Mouse (Mus musculus) right cerebral cortex, postnatal 25 days (tissue): ENCODE measurements around the gene St3gal3.

ENCODE experiments used
- DNase-seq: peaks from one replicate; pipeline ENCODE4 v3.0.0; 2022

The St3gal3 gene

DNA sequence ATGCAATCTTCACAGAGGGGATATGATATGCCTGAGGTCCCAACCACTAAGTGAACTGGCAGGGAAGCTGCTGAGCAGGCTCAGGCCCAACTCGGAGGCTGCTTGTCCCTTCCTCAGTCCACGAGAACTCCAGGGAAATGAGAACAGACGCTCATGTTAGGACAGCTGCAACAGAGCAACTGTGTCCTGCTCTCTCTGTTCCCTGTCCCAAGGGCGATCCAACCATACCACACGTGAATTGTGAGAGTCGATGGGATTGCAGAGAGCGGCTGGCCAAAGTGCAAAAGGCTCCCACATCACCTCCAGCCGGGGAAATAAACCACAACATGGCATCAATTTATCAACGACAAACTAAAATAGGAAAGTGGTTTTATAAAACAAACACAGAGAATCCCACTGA is 90.2 kb downstream of the St3gal3 start:
- no peak for DNase-seq

DNA sequence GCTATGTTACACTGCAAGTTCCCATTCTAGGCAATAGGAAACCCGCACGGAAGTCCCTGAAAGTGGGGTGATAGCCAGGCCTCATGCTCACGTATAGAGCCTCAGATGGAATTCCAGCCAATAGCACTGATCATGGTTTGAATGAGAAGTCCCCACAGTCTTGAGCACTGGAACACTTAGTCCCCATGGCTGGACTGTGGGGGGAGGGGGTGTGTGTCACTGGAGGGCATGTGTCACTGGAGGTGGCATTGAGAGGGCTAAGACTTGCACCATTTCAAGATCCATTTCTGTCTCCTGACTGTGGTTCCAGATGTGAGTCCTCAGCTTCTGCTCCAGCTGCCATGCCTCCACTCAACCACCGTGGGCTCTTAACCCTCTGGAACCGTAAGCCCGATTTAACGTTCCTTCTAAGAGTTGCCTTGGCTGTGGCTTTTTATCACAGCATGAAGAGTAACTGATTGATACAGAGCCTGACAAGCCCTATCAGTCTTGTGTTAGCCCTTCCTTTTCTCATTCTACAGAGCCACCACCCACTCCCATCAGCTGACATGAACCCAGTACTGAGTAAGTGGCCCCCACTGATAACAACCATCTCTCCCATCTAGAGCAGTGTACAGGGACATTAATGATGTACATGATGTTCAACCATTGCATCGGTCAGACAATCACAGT is 91.2 kb downstream of the St3gal3 start:
- no peak for DNase-seq

DNA sequence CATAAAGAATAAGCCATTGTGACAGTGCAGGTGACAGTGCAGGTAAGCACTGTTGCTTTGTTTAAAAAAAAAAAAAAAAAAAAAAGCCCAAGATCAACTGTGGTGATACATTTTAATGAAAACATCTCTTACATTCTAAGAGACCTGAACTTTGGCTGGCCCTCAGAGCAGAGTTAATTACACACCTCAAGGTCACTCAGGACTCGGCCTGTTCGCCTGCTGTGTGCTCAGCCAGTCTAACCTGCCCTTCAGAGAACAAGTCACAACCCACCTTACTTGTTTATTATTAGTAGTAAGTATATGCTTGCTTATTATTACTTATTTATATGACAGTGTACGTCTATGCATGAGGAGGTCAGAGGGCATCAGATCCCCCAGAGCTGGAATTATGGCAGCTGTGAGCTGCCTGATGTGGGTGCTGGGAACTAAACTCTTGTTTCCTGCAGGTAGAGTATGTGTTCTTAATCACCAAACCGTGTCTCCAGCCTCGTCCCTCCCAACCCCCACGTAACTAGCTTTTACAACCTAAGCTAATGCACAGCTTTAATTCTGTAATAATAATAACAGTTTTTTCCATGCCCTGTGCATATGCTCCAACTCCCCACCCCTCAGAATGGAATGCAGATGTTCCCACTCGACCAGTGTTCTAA is 91.9 kb downstream of the St3gal3 start:
- no peak for DNase-seq

DNA sequence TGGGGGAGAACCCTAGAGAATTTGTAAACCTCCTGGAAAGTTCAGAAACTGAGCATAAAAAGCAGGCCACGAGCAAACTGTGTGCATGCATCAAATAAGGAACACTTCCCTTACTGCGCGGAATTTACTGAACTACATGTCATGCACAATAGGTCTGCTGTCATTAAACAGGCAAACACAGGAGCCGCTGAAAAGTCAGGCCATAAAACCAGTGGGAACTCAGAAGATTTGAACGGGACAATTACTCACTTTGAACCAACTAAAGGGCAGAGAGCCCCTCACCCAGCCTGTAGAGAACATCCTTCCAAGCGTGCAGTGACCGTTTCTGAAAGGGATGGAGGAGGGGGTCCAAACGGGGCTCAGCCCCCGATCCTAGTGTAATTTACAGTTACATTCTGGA is 93.6 kb downstream of the St3gal3 start:
- DNase-seq: no peak

DNA sequence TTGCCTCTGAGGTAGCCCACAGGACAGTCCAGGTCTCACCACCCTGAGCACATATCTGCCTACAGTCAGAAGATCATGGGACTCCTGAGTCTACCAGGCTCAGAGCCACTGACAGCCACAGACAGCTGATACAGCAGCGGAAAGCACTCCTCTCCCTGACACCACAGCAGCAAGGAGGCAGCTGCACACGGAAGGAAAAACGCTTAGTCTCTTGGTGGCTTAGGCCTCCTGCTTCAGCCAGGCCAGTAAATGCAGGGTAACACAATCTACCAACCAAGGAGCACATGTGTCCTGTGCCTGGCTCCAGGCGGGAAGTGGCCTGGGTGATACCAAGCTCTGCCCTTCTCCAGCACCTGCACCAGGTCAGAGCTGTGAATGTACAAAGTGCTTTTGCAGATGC is 94.1 kb downstream of the St3gal3 start:
- DNase-seq: no peak

DNA sequence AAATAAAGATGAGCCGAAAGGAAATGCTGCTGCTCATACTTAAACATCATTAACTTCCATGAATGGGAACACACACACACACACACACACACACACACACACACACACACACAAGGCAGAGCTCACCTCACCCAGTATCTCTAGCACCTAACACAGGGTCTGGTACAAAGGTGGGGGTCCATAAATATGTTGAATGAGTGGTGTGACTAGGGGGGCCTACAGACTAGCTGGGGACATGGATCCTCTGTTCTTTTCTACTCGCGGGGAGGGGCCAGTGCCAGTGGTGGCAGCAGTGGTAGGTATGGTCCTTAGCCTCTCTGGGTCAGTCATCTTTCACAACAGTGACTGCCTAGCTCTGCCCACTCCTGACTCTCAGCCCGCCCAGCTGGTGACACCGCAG is 94.8 kb downstream of the St3gal3 start:
- no peak for DNase-seq

DNA sequence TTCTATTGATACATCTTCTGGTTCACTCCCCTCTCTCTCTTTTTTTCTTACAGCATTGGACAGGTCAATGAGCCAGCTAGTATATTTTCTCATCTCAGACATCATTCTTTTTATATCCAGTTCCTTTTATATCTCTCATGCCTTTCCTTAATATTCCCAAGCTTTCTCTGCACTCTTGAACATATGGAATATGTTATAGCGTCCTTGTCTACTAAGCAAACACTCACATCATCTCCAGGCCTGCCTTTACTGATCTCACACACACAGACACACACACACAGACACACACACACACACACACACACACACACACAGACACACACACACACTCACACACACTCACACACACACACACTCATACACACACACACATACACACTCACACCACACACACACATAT is 96.7 kb downstream of the St3gal3 start:
- DNase-seq: no peak

DNA sequence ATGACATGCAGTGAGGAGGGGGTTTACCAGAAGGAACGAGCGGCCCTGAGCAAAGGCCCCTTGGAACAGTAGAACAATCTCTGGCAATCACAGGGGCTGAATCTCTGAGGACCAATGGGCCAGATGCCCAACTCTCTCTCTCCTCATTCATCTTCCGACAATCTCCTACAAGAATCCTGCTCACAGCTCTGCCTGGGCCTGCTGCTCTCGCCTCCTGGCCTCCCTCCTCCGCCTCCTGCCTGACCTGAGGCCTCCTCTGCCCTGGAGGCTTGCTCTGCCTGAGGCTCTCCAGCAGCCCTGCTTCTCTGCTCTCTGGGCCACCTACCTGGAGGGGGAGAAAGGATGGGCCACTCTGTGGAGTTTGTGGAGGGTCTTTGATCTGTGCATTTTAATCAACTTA is 97.3 kb downstream of the St3gal3 start:
- no peak for DNase-seq

DNA sequence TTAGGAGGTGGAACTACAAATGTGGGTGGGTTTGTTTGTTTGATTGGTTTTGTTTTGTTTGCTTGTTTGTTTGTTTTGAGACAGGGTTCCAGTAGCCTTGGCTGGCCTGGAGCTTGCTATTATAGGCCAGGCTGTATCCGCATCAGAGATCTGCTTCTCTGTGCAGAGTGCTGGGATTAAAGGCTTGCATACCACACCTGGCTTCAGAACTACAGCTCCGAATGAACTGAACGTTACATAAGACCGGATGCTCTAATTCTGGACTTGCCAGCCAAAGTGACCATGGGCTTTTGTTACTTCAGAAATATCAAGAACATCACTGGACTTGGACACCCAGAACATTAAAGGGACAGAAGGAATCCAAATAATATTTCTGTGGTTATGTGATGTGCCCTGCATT is 98.2 kb downstream of the St3gal3 start:
- no peak for DNase-seq

DNA sequence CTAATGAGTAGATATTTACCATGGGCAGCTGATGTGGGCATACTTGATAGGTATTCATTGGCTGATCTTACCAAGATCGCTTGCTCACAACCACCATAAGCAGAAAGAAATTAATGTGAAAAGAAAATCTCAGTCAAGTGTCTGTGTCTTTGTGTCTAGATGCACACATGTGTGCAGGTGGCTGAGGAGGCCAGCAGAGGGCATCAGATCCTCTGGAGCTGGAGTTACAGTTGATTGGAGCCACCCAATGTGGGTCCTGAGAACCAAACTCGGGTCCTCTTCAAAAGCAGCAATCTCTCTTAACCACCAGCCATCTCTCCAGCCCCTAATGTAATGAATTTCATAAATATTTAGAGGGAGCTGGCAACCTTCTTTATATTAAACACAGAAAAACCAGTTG is 99.6 kb downstream of the St3gal3 start:
- DNase-seq: no peak

DNA sequence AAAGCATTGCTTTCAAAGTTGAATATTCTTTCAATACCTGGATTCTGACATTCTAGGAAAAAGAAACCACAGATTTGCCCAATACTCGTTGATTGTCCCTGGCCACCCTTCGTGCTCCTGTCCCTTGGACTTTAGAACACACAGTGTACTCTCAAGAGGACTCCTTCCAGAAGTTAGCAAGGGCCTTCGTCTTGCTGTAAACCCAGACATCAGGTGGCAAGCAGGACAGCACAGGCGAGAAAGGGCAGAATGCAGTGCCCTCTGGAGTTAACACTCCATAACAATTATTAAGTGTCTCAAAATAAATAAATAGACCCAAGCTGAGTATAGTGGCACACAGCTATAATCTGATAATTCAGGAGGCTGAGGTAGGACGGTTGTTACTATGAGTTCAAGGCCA is 101.7 kb downstream of the St3gal3 start:
- no peak for DNase-seq

DNA sequence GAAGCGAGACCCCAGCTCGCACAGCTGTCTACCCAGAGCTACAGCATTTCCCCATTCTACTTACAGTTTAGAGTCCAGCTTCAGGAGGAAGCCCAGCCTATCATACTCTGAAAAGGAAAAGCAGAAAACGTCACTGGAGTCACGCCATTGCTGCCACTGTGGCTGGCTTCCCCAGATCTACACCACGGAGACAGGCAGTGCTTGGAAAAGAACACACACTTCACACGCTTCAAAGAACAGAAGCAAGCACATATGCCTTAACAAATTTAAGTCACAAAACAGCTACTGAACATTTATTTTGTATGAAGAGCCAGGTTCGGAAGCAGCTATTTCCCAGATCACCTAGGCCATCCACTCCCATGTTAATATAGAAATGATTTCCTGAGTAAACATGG is 102.9 kb downstream of the St3gal3 start:
- no peak for DNase-seq

DNA sequence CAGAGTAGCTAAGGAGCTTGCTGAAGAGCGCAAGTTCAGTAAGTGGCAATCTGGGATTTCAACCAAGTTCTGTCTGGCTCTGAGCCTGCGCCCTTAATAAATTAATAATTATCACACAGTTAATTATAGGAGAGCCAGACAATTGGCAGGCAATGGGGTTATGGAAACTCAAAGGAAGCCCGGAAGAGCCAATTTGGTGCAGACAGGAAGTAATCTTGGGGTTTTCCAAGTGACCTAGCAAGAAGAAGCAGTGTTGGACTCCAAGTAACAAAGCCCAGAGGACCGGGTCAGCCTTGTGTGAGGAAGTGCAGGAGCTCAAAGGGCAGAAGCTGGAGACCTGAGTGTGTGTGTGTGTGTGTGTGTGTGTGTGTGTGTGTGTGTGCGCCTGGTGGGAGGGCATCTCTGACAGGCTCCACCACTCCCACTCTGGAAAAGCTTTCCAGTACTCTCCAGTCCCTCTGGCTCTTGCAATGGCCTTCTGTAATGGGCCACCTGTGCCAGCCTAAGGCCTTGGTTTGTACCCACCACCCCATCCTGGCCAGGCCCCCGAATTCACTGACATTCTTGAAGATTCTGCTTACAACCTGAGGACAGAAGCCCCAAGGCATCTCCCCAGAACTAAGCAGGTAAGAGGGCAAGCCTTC is 103.5 kb downstream of the St3gal3 start:
- no peak for DNase-seq

DNA sequence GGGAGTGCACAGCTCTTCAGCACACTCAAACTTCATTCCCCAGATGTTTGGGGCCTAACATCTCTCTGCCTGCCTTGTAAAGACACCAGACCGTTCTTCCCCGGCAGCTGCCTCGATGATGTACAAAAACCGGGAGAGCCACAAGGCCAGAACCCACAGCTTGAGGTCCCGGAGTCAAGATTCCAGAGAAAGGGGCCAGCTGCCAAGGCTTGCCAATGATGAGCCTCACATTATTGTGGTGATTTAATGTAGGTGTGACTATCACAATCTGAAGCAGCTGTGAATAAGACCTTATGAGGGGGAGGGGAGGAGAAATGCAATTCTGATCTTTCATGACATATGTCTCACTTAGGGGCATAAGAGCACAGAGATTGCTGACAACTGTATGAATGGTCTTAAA is 104.4 kb downstream of the St3gal3 start:
- no peak for DNase-seq

DNA sequence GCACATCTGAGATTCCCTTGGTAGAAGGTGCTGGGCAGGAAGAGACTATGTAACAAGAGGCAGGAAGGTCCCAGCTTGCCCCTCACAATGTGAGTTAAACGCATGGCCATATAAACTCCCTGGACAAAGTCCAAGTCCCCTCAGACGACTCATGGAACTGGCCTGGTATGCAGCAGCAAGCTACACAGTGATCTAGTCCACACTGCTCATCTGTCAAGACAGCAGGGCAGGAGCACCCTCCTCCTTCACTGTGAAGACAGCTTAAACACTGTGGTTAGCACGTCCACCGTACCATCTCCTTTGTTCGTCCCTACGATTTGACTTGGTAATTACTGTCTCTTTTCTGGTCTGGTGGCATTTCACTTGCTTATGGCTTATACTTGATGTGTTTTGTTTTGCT is 104.8 kb downstream of the St3gal3 start:
- DNase-seq: no peak

DNA sequence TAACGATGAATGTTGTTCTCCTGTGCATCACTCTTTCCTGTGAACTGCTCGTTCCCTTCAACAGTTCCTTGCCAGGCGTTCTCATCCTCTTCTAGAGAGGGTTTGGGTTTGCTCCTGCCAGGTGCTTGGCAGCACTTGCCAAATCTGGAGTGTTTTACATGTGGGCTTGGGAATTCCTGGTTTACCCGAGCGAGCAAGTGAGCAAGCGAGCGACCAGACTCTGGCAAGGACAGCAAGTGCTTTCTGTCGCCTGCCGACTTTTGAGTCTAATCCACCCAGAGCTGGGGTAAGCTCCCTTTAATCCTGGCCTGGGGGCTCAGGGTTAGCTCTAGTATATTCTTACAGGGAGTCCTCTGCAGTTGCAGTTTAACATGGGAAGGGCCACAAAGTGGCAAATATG is 105.7 kb downstream of the St3gal3 start:
- DNase-seq: peak; percentile 38

DNA sequence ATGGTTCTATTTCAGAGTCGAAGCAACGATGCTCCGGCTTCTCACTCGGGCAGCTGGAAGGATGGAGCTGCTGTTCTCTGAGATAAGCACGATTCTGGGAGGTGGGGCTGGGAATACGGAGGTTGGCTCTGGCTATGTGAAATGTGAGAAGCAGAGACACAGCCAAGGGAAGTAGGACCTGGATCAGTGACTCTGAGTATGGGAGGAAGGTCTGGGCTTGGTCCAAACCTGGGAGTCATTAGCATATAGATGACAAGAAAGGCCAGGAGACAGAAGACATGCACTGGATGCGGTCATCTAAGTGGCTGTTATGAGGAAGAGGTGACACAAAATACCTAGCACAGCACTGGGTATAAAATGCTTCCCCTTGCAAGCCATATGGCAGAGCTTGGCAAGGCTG is 108.8 kb downstream of the St3gal3 start:
- peak; percentile 33 for DNase-seq

DNA sequence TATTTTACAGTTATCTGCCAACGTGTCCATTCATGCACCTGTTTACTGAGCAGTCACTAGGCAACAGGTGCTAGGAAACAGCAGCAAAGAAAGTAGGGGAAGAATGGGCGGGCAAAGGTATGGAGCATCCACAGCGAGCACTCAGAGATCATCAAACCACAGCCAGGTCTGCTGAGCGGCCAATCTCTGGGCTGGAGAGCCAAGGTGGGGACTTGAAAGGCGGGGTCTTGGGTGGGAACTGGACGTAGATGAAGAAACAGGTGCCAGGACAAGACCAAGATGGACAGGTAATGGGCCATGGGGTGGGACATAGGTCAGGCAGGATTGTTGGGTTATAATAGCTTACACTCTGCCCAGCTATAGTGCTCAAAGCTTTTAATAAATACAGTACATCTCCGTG is 109.3 kb downstream of the St3gal3 start:
- DNase-seq: no peak

DNA sequence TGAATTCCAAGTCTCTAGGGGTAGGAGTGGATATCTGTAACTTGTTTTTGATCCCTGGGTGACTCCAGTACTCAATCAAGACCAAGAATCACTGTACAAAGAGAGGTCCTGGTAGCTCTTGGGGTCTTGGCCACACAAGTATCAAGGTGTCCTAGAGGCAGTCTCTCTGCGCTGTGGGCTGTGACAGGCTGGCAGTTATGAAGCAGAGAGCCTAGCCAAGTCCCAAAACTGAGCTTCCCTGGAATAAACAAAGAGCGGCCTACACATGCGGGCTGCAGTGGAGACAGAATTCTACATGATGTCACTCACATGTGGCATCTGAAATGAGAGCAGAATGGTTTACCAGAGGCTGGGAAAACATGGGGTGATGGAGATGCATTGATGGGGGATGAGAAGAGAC is 111.9 kb downstream of the St3gal3 start:
- no peak for DNase-seq

DNA sequence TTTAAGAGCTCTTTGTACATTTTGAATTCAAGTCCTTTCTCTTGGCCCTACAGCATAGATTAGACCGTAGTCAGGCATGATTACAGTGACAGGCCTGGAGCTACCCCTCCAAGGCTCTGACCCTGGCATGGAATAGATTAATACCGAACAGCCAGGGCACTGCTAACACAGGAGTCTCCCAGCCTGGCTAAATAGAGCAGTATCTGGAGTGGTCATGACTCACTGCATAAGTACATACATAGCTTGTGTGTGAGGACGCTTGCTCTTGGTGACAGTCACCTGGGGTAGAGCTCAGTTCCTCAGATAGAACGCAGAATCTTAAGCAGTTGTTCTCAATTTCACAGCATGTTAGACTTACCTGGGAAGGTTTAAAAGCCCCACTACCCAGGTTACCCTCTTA is 112.3 kb downstream of the St3gal3 start:
- no peak for DNase-seq

DNA sequence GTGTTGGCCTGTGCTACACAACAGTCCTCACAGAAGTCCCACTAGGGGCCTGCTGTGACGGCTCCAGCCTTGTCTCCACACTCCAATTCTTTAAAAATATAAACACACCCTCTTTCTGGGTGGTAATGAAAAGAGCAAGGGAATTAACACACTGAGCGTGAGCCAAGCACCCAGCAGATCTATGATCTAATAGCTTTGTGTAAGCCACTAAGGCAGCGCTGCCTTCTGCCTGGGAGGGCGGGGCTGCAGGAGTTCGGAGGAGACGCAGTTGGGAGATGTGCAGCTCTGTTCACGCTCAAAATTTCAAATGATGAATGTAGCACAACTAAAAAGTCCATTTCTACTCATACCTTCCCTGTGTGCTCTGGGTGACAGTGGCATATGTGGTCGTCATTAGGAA is 115.1 kb downstream of the St3gal3 start:
- no peak for DNase-seq

DNA sequence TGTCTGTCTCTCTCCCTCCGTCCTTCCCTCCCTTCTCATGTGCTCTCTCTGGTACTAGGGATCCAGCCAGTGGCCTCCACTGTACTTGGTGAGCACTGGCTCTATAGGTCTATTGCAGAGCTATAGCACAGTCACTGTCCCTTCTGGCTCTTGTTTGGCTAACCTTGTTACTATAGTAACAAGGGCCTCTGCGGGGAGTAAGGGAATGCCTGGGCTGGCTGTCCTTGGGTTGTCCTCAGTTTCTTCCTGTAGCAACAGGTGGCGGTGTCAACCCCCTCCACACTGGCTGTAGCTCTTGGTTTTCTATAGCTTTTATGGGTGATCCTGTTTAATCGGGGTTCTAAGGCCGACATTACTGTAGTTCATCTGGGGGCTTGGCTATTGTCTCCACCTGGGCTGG is 115.5 kb downstream of the St3gal3 start:
- no peak for DNase-seq

DNA sequence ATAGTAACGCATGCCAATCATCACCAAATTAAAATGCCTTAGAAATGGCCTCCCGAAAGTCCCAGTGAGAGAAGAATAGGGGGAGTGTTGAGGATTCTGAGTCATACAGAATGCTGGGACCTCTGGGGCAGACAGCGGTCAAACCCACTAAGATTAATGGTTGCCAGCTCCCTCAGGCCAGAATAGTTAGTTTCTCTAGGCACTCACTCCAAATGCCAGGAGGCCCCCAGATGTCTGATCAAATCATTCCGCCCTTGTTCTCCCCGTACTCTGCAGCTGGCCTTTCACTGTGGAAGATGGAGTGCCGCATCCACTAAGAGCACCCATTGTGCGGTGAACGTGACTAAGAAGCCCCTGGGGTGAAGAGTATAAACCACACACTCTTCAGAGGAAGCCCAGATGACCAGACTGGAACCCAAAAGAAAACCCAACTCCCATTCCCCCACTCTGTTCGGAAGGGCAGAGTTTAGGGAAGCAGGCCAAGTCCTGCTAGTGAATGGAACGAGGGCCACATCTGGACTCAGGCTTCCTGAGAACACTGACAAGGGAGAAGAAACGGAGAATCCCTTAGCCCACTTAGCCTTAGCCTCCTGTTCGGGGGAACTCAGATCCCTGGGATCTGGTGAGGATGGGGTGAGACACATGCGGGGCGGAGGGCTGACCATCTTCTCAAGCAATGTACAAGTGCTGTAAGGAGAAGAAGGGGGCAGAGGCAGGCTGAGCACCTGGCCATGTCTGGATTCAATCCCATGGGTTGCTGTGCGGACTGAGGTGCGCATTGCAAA is 117.5 kb downstream of the St3gal3 start:
- no peak for DNase-seq
